Mouse (Mus musculus) common myeloid progenitor, adult 5-6 weeks (primary cell): Measurements from ENCODE around the gene Rnasel. TPM values are rescaled to one million over a fixed set of nuclear protein-coding genes. Genes with fewer than 3 reads are reported as not detected.

ENCODE experiments used
- ATAC-seq: replicated peaks from 2 replicates; pipeline ENCODE4 v1.8.0; 2016; ENCODE audit warnings: low read depth, mild to moderate bottlenecking, moderate TSS enrichment, inconsistent platforms; ENCODE audit not compliant: poor library complexity, severe bottlenecking
- total RNA-seq: library from RNA; stranded (forward); fragments of 200-1000, 187-1606 nt; gene quantifications from 2 replicates; pipeline ENCODE4 v1.2.3, GENCODE M21; 2017

Gene Rnasel
- total RNA-seq, result 50.9 and 71.5 TPM in 2 replicates

DNA sequence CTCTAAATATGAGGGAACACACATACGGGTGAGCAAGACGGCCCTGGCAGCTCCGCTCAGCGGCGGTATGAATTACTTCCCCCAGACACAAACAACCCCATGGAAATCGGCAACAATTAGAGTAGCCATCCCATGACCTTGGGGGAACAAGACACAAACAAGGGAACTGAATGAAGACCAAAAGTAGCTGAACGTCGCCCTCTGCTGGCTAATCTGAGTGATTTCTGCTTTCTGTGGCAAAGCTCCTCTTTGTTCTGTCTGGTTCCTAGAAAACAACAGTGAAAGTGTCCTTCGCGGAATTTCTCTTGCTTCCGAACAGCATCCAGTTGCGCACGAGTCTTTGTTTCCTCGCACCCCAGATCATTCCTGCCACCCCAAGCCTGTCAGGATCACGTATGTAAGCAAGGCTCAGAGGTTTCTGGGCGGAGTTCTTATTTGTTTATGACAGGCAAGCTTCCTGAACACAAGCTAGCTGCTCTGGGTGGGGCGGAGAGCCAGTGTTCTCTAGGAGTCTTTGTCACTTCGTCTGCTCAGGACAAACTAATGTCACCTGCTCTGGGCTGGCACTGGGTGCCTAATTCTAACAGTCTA, at the start of gene Rnasel:
Rnasel (plus strand) TSS at position 216 of the 591 bp plus-strand sequence.
- ATAC-seq, result peak; percentile 44

DNA sequence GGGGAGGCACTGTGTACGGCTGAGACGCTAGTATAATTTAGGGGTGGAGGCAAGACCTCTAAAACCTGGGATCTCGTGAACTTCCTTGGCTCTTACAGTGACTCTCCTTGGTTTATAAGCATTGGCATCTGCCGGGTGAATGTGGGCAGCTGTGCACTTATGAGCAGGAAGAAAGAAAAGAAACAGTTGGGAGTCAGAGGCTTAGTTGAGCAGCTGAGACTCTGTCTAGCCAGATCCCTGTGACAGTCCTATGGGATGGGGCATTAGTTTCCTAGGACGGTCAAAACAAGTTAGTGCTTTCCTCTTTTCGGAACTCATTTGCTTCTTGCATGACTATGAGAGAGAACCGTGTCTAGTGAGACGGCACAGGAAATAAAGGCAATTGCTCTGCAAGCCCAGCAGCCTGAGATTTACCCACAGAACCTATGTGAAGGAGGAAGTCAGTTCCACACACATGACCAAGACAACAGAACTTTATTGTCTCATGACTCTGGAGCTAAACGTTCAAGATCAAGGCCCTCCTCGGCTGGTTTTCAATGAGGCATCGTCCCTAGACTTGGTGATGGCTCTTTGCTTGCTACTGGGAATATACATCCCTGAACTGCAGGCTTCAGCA, 48.7 kb upstream of the Rnasel start:
- ATAC-seq, result peak; percentile 58

DNA sequence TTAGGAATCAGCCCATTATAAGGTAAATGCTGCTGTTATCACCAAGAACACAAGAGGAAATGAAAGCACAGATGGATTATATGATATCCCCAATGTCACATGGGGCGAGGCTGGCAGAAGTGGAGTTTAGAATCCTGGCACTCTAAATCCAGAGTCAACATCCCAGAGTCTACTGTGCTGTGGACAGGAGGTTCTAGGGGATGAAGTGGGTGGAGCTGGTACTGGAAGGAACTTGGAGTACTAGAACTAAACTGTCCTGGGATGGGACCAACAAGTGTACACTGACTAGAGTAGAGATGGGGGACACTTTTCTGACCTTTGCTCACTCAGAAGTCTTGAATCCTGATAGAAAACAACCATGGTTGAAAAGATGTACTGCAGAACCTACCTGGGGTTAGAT, 47.8 kb upstream of the Rnasel start:
- ATAC-seq, result no peak; the same call in 1 of the 2 replicates

DNA sequence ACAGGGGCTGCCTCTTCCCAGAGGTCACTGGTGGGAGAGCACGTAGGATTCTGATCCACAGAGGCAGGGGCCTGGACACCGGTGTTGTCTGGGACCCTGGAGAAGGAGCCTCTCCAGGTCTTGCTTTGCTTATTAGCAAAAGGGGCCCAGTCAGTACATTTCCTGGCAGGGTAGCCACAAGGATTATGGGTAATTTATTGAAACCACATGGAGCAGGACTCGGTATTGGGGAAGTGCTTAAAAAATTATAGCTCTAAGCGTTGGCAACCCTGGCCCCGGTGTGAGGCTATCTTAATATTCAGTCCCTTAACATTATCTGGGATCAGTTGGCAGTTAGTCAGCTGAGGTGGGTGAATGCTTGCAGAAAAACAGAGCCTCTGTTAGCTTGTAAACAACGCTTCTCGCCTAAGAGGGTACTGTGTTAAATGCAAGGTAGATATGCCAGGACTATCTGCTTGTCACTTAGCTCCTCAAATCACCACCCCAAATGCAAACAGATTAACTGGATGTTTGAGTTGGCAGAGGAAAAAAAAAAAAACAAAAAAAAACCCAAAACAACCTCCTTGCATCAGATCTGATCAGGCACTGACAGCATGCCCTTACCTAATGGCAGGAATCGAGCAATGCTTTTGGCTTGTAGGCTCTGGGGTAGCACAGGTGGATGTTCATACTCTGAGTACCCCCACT, 46.9 kb upstream of the Rnasel start:
- no peak for ATAC-seq

DNA sequence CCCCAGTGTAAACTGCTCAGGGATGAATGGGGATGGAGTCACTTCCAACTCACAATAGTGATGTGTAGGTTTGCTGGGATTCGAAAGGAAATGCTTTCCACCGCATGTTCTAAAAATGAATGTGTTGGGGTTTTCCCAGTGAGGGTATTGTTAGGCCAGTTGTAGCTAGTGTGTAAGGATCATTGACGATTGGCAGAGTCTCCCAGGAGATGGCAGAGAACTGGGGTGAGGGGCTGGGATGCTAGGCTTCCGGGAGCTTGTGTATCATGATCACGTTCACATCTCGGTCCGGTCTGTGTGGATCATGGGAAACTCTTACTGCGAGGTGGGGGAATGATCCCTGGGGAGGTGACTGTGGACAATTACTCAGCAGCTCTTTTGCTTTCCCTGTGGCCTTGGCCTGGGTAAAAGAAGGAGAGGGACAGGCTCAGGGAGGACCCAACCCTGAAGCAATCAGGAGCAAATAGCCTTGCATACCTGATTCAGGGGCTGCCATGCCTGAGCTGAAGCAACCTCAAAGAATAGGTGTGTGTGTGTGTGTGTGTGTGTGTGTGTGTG, 46.3 kb upstream of the Rnasel start:
- ATAC-seq, result no peak

DNA sequence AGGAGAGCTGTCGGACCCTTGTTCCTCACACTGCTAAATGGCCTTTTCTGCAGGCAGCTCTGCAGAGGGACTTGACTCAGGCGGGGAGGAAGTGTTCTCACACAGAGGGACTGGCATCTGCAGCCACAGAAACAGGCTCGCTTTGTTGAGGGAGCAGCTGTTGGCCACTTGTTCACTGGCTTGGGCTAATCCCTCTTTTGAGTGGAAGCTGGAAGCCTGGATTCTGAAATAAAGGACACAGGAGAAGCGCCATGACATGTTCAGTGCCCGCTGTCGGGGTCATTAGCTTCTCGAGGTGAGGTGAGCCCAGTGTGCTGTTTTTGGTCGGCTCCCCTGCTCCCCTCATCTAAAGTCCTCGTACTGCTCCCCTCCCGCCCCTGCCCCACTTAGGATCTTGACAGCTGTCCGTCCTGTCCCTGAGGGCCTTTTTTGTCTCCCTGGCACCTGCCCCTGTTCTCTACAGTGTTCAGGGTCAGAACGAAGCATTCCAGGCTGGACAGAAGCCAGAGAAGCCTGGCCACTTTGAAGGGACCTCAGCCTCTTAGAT, 45.7 kb upstream of the Rnasel start:
- no peak for ATAC-seq

DNA sequence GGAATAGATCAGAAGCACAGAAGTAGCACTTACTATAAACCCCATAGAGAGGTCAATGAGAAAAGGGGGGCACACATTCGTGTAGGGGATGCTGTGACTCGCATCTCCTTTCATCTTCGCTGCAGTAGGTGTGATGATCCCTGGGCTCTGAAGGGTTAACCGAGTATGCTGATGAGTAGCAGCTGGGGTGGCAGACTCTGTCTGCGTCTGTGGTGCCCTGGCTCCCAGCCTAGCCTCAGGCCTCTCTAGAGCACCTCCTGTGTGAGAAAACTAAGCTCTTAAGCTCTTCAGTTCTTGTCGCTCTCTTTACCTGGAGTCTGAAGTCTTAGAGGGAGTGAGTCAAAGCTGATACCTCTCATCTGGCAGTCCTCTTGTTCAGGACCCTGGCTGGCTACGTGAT, 45.1 kb upstream of the Rnasel start:
- ATAC-seq, result no peak

- ATAC-seq, result no peak
Observed at GRCm38 (mm10) chr1:153704996-153705395, 44.2 kb upstream of the Rnasel start.

GRCm38 (mm10) chr1:153708626-153709025, 40.6 kb upstream of the Rnasel start:
- no peak for ATAC-seq

GRCm38 (mm10) chr1:153709451-153709850, 39.8 kb upstream of the Rnasel start:
- ATAC-seq, result peak; percentile 83

GRCm38 (mm10) chr1:153711544-153712262, 37.5 kb upstream of the Rnasel start:
- ATAC-seq, result no peak

- ATAC-seq, result no peak
Observed at GRCm38 (mm10) chr1:153712633-153713032, 36.6 kb upstream of the Rnasel start.

GRCm38 (mm10) chr1:153717990-153718389, 31.2 kb upstream of the Rnasel start:
- no peak for ATAC-seq

DNA sequence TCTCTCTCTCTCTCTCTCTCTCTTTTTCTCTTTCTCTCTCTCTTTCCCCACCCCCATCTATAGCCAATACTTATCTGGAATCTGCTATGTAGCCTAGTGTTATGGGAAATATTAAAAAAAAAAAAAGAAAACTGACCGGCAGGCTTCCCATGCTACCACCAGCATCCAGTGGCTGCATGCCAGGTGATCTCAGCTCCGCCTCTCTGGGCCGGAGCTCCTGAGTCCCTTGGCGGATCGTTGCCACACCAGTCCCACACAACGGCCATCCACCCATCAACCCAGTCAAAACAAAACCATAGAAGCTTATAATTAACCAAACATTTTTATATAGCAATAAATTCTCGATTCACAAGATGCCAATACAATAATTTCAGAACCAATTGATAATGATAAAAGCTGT, 28.3 kb upstream of the Rnasel start:
- no peak for ATAC-seq

DNA sequence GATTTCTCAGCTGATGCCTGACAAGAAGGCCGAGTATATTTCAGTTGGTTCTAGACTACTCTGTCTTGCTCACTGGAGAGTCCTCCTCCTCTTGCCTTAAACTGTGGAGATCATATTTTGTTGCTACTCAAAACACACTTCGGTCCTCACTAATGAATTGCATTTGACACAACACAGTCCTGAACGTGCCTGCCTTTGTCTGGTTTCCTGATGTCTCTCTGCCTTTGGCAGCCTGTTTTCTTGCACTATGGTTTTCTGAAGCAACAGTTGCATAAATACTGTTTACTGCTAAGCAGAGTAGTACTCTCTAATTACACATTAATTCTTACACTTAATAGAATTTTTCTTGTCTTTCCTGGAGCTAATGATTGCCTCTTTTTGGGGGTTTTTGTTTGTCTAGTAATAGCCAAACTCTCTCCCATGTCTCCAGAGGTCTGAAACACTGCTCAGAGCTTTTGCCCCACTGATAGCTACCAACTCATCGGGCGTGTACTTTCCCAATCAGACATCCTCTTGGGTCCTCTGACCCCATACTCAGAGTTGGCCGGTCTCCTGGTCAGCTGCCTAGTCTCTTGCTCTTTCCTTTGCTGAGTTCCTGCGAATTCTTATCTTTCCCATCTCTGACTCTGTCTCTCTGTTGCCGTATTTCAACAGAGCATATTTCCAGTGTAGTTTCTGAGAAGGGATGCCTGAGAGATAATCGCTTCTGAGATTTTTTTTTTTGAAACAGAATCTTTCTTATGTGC, 27.5 kb upstream of the Rnasel start:
- no peak for ATAC-seq

DNA sequence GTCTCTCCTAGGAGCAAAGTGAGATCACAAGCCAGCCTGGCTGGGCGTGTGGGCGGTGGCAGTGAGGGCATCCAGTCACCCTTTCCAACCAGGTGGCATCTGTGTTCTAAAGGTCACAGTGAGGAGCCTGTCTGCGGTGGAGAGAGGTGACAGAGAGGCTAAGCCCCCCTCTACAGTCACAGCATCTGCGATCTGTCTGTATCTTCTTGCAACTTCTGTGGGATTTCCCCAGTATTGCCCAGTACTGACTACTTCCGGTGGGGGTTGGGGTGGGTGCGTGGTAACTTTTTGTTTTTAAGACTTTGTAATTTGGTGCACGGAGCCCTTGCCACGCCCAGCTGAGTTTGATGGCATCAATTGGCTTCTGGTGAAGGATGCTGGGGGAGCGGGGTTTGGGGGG, 25.8 kb upstream of the Rnasel start:
- no peak for ATAC-seq

DNA sequence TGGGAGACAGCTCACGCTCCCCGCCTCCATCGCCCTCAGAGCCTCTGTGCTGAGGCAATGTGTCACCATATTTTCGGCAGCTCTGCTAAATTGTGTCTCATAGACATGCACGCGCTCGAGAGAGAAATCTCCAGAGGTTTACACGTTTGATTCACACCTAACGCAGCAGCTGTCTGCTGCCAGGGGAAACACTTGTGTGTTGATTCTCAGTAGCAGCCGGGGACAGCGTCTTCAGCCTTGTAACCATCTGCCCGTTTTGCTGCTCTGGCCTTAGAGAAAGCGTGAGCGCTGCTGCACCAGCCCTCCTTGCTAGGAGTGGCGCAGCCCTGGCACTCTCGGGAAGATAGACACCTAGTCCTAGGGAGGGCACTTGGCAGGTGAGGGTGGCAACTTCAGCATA, 22.6 kb upstream of the Rnasel start:
- ATAC-seq, result no peak

DNA sequence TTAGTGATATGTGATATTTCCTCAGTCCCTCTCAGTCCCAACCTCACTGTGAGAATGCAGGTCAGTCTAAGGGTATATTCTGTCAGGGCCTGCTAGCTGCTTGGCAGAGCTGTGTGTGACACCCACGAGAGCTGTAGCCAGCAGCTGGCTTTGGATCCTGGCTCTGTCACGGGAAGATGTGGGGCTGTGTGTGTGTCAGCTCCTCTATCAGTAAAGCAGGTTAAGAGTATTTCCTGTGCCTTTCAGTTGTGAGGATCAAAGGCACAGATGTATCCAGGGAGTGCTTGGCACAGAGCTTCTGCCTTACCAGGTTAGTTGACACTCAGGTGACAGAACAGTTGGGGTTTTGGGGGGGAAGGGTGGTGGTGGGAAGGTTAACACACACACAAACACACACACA, 19.4 kb upstream of the Rnasel start:
- no peak for ATAC-seq

- no peak for ATAC-seq
Observed at GRCm38 (mm10) chr1:153730671-153731070, 18.6 kb upstream of the Rnasel start.

DNA sequence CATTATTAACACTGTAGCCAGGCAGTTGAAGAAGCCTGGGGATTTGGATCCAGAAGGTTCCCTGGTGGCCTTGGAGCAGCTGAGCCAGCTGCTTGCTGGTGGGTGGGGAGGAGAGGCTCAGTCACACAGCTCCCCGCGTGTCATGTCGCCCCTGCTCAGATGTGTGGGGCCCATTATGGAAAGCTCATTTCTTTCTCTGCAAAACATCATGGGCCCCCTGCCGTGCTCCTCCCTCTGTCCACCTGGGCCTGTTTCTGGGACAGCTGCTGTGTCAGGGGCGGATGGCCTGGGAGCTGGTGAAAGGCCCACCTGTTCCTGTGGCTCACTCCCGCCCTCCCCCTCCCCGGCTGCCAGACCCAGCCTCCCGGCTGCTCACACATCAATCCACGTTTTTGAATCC, 16.0 kb upstream of the Rnasel start:
- ATAC-seq, result no peak
